Mouse (Mus musculus) hindbrain, embryonic 14.5 days (tissue): ENCODE measurements around the gene Rasa1. TPM values are rescaled to one million over a fixed set of nuclear protein-coding genes. Genes with fewer than 3 reads are reported as not detected.

ENCODE experiments used
- ATAC-seq: fragments of 200-750 bp; cut with Nextera tagmentation; 2 replicates; pipeline ENCODE4 v1.8.0; 2017; ENCODE audit warnings: moderate number of reproducible peaks, mild to moderate bottlenecking, moderate TSS enrichment, moderate library complexity; ENCODE audit not compliant: low FRiP score
- DNase-seq: peaks from one replicate; pipeline ENCODE4 v3.0.0-alpha.2; 2015; ENCODE audit warnings: low spot score
- H3K27ac ChIP-seq: fragments of 300-500 bp; sonication (generic); 2 replicates; pipeline ENCODE4 v1.5.1; 2014; ENCODE audit warnings: mild to moderate bottlenecking, moderate library complexity
- H3K27me3 ChIP-seq: fragments of 300-500 bp; sonication (generic); 2 replicates; pipeline ENCODE4 v1.6.1; 2014; ENCODE audit warnings: mild to moderate bottlenecking, low read length, mixed read lengths; ENCODE audit not compliant: control insufficient read depth, insufficient read depth
- H3K36me3 ChIP-seq: fragments of 300-500 bp; sonication (generic); replicated peaks from 2 replicates; pipeline ENCODE4 v1.6.1; 2014; ENCODE audit not compliant: control insufficient read depth, insufficient read depth
- H3K4me1 ChIP-seq: fragments of 300-500 bp; sonication (generic); replicated peaks from 2 replicates; pipeline ENCODE4 v1.6.1; 2014; ENCODE audit warnings: antibody characterized with exemption, low read length, mixed read lengths; ENCODE audit not compliant: control insufficient read depth, insufficient read depth
- H3K4me2 ChIP-seq: fragments of 300-500 bp; sonication (generic); replicated peaks from 2 replicates; pipeline ENCODE4 v1.6.1; 2014; ENCODE audit warnings: mild to moderate bottlenecking, moderate library complexity
- H3K4me3 ChIP-seq: fragments of 300-500 bp; sonication (generic); replicated peaks from 2 replicates; pipeline ENCODE4 v1.5.1; 2014; ENCODE audit warnings: mild to moderate bottlenecking, low read length
- H3K9ac ChIP-seq: fragments of 300-500 bp; sonication (generic); 2 replicates; pipeline ENCODE4 v1.6.1; 2014
- H3K9me3 ChIP-seq: fragments of 300-500 bp; sonication (generic); 2 replicates; pipeline ENCODE4 v1.6.1; 2016; ENCODE audit warnings: low read length; ENCODE audit not compliant: control insufficient read depth
- WGBS: fragments of 180-500 bp; shearing (Covaris S2); extraction: QIAGEN DNeasy Blood & Tissue Kit; methylation state at CpG from one replicate; pipeline ENCODE4 v1.1.7; 2014; 5-methylcytosine and 5-hydroxymethylcytosine counted together
- polyA plus RNA-seq: library from polyadenylated mRNA; unstranded; fragments of >200 nt; fragmentation: Nextera tagmentation; extraction: Ambion mirVana; gene quantifications from 2 replicates; pipeline ENCODE4 v1.2.1, GENCODE M21; 2014

The Rasa1 gene
- polyA plus RNA-seq, 1 experiment from 2014 or later = 73.5 TPM

GRCm38 (mm10) chr13:85278951-85279350 is 10.0 kb downstream of the Rasa1 start:
- Histone ChIP-seq H3K27me3 (no peaks in the 10 kb centered on the region), H3K4me3 (no peak overlapping the region), H3K36me3 (no peaks in the 10 kb centered on the region), H3K4me2 (no peak overlapping the region), H3K9ac (no peak overlapping the region), H3K4me1 (no peaks in the 10 kb centered on the region), H3K27ac (no peak overlapping the region), H3K9me3 (no peaks in the 10 kb centered on the region)
- DNase-seq (no peak), ATAC-seq (no peak)

GRCm38 (mm10) chr13:85274572-85274971 is 14.4 kb downstream of the Rasa1 start:
- Histone ChIP-seq H3K27me3 (no peaks in the 10 kb centered on the region), H3K9me3 (no peaks in the 10 kb centered on the region), H3K27ac (no peak overlapping the region), H3K4me2 (no peak overlapping the region), H3K9ac (no peak overlapping the region), H3K4me3 (no peak overlapping the region), H3K4me1 (no peaks in the 10 kb centered on the region), H3K36me3 (no peaks in the 10 kb centered on the region; the same call in 1 of the 2 replicates)
- 95% methylated on average over 1 of the region's 1 CpGs for WGBS
- ATAC-seq (peak; percentile 24; the same call in 1 of the 2 replicates), DNase-seq (no peak)

- DNase-seq = no peak
- H3K27ac ChIP-seq = no peak overlapping the region; the same call in 1 of the 2 replicates
- no peaks in the 10 kb centered on the region for H3K27me3 ChIP-seq
- H3K9me3 ChIP-seq = no peaks in the 10 kb centered on the region
- H3K4me2 ChIP-seq = no peak overlapping the region
- H3K9ac ChIP-seq = no peak overlapping the region
- ATAC-seq = no peak
- H3K4me3 ChIP-seq = no peak overlapping the region
- H3K36me3 ChIP-seq = no peaks in the 10 kb centered on the region; the same call in 1 of the 2 replicates
- no peaks in the 10 kb centered on the region for H3K4me1 ChIP-seq
These were observed 15.1 kb downstream of the Rasa1 start for GRCm38 (mm10) chr13:85273788-85274187.

GRCm38 (mm10) chr13:85238760-85239159 is 50.2 kb downstream of the Rasa1 start:
- Histone ChIP-seq H3K4me1 (no peaks in the 10 kb centered on the region), H3K27ac (no peak overlapping the region), H3K9ac (no peak overlapping the region), H3K36me3 (peaks cover 28% of the 10 kb centered on the region), H3K9me3 (no peaks in the 10 kb centered on the region), H3K27me3 (no peaks in the 10 kb centered on the region), H3K4me3 (no peak overlapping the region), H3K4me2 (no peak overlapping the region)
- DNase-seq (no peak), ATAC-seq (peak; percentile 43; the same call in 1 of the 2 replicates)
- 92% methylated on average over 7 of the region's 7 CpGs for WGBS

- Histone ChIP-seq H3K36me3 (peaks cover 56% of the 10 kb centered on the region), H3K9ac (no peak overlapping the region), H3K9me3 (no peaks in the 10 kb centered on the region), H3K4me3 (no peak overlapping the region), H3K4me2 (no peak overlapping the region), H3K27ac (no peak overlapping the region), H3K4me1 (no peaks in the 10 kb centered on the region), H3K27me3 (no peaks in the 10 kb centered on the region)
- 86% methylated on average over 4 of the region's 4 CpGs for WGBS
- DNase-seq = no peak
- no peak for ATAC-seq
These were observed 70.3 kb downstream of the Rasa1 start for GRCm38 (mm10) chr13:85218656-85219055.

- H3K4me1 ChIP-seq = no peaks in the 10 kb centered on the region
- WGBS = 75% methylated on average over 1 of the region's 1 CpGs
- H3K9ac ChIP-seq = no peak overlapping the region
- H3K36me3 ChIP-seq = peaks cover 45% of the 10 kb centered on the region
- no peak for ATAC-seq
- H3K4me3 ChIP-seq = no peak overlapping the region
- H3K27me3 ChIP-seq = no peaks in the 10 kb centered on the region
- no peak for DNase-seq
- no peak overlapping the region for H3K4me2 ChIP-seq
- H3K9me3 ChIP-seq = no peaks in the 10 kb centered on the region
- no peak overlapping the region for H3K27ac ChIP-seq
These were observed 78.6 kb downstream of the Rasa1 start for GRCm38 (mm10) chr13:85210353-85210752.

GRCm38 (mm10) chr13:85208656-85209055 is 80.3 kb downstream of the Rasa1 start:
- Histone ChIP-seq H3K36me3 (peaks cover 45% of the 10 kb centered on the region), H3K4me3 (no peak overlapping the region), H3K27ac (no peak overlapping the region), H3K27me3 (no peaks in the 10 kb centered on the region), H3K4me2 (no peak overlapping the region), H3K4me1 (no peaks in the 10 kb centered on the region), H3K9me3 (no peaks in the 10 kb centered on the region), H3K9ac (no peak overlapping the region)
- DNase-seq = no peak
- no peak for ATAC-seq
- WGBS = over 99% methylated on average over 6 of the region's 6 CpGs

- Histone ChIP-seq H3K4me1 (no peaks in the 10 kb centered on the region), H3K9me3 (no peaks in the 10 kb centered on the region), H3K27me3 (no peaks in the 10 kb centered on the region), H3K27ac (no peak overlapping the region), H3K9ac (no peak overlapping the region), H3K4me3 (no peak overlapping the region), H3K4me2 (no peak overlapping the region), H3K36me3 (peaks cover 45% of the 10 kb centered on the region)
- DNase-seq (no peak), ATAC-seq (no peak)
- WGBS = 77% methylated on average over 2 of the region's 2 CpGs
These were observed 81.4 kb downstream of the Rasa1 start for GRCm38 (mm10) chr13:85207493-85207892.

- WGBS = 95% methylated on average over 2 of the region's 2 CpGs
- no peaks in the 10 kb centered on the region for H3K27me3 ChIP-seq
- H3K9me3 ChIP-seq = 0 out of 2 replicates have a peak, but pooled peaks cover 3% of the 10 kb centered on the region
- DNase-seq (no peak), ATAC-seq (no peak)
- H3K4me1 ChIP-seq = peaks cover 12% of the 10 kb centered on the region; the same call in 1 of the 2 replicates
- H3K4me3 ChIP-seq = no peak overlapping the region
- H3K9ac ChIP-seq = no peak overlapping the region
- H3K27ac ChIP-seq = no peak overlapping the region
- peaks cover 21% of the 10 kb centered on the region for H3K36me3 ChIP-seq
- H3K4me2 ChIP-seq = no peak overlapping the region
These were observed 97.7 kb downstream of the Rasa1 start for GRCm38 (mm10) chr13:85191253-85191652.

- peak overlapping the region; percentile 86 for H3K27ac ChIP-seq
- DNase-seq (peak; percentile 46), ATAC-seq (peak; percentile 88)
- 0 out of 2 replicates have a peak, but pooled peaks cover 3% of the 10 kb centered on the region for H3K9me3 ChIP-seq
- peak overlapping the region; percentile 58 for H3K4me2 ChIP-seq
- H3K27me3 ChIP-seq = no peaks in the 10 kb centered on the region
- H3K9ac ChIP-seq = peak overlapping the region; percentile 87
- peak overlapping the region; percentile 72 for H3K4me3 ChIP-seq
- H3K36me3 ChIP-seq = peaks cover 21% of the 10 kb centered on the region
- peaks cover 12% of the 10 kb centered on the region; the same call in 1 of the 2 replicates for H3K4me1 ChIP-seq
- 3% methylated on average over 17 of the region's 17 CpGs for WGBS
These were observed 99.2 kb downstream of the Rasa1 start for GRCm38 (mm10) chr13:85189644-85190121.
